Mouse (Mus musculus): ENCODE measurements around the gene Wscd2. TPM values are rescaled to one million over a fixed set of nuclear protein-coding genes. Genes with fewer than 3 reads are reported as not detected.

Gene Wscd2
- polyA plus RNA-seq, 1 experiment, result 3.5 TPM

DNA sequence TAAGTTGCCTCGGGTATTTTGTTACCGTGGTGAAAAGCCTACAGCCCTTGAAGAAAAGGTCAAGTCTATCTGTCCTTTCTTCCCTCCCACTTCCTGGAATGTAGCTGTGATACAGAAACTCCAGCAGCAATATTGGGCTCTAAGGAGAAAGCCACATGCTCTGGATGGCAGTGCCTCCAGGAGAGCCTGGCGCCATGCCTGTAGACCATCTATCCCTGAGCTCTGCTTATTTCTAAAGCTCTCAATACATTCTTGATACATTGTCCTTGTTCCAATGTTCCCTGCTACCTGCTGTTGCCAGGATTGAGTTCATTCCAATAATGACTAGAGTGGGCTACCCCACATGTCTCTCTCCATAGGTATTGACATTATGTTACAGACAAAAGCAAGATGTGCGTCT lies 33.4 kb upstream of the Wscd2 start:
- WGBS, result 85% methylated on average over 4 of the region's 4 CpGs
- H3K4me3 ChIP-seq (ENCODE audit: low read depth, low read length), result no peak overlapping the region
- no peak overlapping the region for H3K27ac ChIP-seq (ENCODE audit: insufficient read depth, low read depth, low read length)
- TF ChIP-seq CTCF (IDR thresholded peaks at IDR 0.05; ENCODE audit: extremely low read depth, insufficient read length, insufficient replicate concordance, low read depth, low read length) (no peak), POLR2A (IDR thresholded peaks at IDR 0.05; ENCODE audit: low read depth, low read length) (no peak)
- H3K36me3 ChIP-seq (ENCODE audit: control insufficient read depth, insufficient read depth, low read length), result no peaks in the 10 kb centered on the region
- no peaks in the 10 kb centered on the region for H3K27me3 ChIP-seq (ENCODE audit: control insufficient read depth, insufficient read depth, low read length)
- H3K4me1 ChIP-seq (ENCODE audit: control insufficient read depth, insufficient read depth, insufficient read length, low read length), result no peaks in the 10 kb centered on the region

GRCm38 (mm10) chr5:113457260-113457659 lies 32.9 kb upstream of the Wscd2 start:
- TF ChIP-seq POLR2A (IDR thresholded peaks at IDR 0.05; ENCODE audit: low read depth, low read length) (no peak), CTCF (IDR thresholded peaks at IDR 0.05; ENCODE audit: extremely low read depth, insufficient read length, insufficient replicate concordance, low read depth, low read length) (no peak)

DNA sequence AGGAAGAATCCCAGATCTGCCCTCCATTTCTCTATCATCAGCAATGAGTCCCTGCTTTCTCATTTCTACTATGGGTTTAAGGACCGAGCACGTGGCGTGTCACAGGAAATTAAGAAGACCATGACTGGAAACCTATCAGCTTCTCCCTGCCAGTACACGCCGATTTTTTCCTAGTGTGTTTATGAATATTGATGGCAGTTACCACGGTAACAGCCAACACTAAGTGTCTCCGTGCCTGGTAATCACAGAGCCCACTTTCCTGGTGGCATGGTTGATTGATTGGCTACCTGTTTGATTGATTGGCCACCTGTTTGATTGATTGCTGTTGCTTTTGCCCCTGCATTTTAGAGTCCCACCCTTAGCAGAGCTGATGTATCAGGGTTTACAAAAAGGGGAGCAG lies 30.2 kb upstream of the Wscd2 start:
- Histone ChIP-seq H3K27ac (ENCODE audit: insufficient read depth, low read depth, low read length) (no peak overlapping the region), H3K36me3 (ENCODE audit: control insufficient read depth, insufficient read depth, low read length) (no peaks in the 10 kb centered on the region), H3K4me1 (ENCODE audit: control insufficient read depth, insufficient read depth, insufficient read length, low read length) (no peaks in the 10 kb centered on the region), H3K27me3 (ENCODE audit: control insufficient read depth, insufficient read depth, low read length) (no peaks in the 10 kb centered on the region), H3K4me3 (ENCODE audit: low read depth, low read length) (no peak overlapping the region)
- TF ChIP-seq POLR2A (IDR thresholded peaks at IDR 0.05; ENCODE audit: low read depth, low read length), result no peak
- TF ChIP-seq CTCF (IDR thresholded peaks at IDR 0.05; ENCODE audit: extremely low read depth, insufficient read length, insufficient replicate concordance, low read depth, low read length), result no peak
- WGBS, result 49% methylated on average over 7 of the region's 7 CpGs

More at GRCm38 (mm10) chr5:113457260-113457659, 32.9 kb upstream of the Wscd2 start:
- 71% methylated on average over 6 of the region's 6 CpGs for WGBS
- Histone ChIP-seq H3K4me3 (ENCODE audit: low read depth, low read length) (no peak overlapping the region), H3K27me3 (ENCODE audit: control insufficient read depth, insufficient read depth, low read length) (no peaks in the 10 kb centered on the region), H3K36me3 (ENCODE audit: control insufficient read depth, insufficient read depth, low read length) (no peaks in the 10 kb centered on the region), H3K27ac (ENCODE audit: insufficient read depth, low read depth, low read length) (no peak overlapping the region), H3K4me1 (ENCODE audit: control insufficient read depth, insufficient read depth, insufficient read length, low read length) (no peaks in the 10 kb centered on the region)

DNA sequence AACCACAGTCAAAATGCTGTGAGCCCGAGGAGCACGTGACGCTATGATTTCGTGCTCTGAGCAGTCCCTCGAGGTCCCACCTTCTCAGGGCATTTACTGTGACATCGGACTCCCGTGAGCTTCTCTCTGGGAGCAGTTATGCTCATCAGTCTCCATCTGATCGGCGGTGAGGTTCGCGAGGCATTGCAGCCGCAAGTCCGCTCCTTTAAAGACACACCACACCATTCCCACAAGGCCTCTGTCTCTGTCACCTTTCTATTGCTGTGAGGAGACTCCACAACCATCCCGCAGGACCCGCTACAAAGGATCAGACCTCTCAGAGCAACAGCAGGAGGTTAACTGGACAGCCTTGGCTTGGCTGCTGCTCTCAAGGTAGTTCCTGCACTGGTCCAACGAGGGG lies 28.6 kb upstream of the Wscd2 start:
- 16% methylated on average over 16 of the region's 16 CpGs for WGBS
- TF ChIP-seq POLR2A (IDR thresholded peaks at IDR 0.05; ENCODE audit: low read depth, low read length), result no peak
- no peak for TF ChIP-seq CTCF (IDR thresholded peaks at IDR 0.05; ENCODE audit: extremely low read depth, insufficient read length, insufficient replicate concordance, low read depth, low read length)
- Histone ChIP-seq H3K27ac (ENCODE audit: insufficient read depth, low read depth, low read length) (no peak overlapping the region), H3K4me1 (ENCODE audit: control insufficient read depth, insufficient read depth, insufficient read length, low read length) (no peaks in the 10 kb centered on the region), H3K36me3 (ENCODE audit: control insufficient read depth, insufficient read depth, low read length) (no peaks in the 10 kb centered on the region), H3K4me3 (ENCODE audit: low read depth, low read length) (no peak overlapping the region), H3K27me3 (ENCODE audit: control insufficient read depth, insufficient read depth, low read length) (no peaks in the 10 kb centered on the region)

DNA sequence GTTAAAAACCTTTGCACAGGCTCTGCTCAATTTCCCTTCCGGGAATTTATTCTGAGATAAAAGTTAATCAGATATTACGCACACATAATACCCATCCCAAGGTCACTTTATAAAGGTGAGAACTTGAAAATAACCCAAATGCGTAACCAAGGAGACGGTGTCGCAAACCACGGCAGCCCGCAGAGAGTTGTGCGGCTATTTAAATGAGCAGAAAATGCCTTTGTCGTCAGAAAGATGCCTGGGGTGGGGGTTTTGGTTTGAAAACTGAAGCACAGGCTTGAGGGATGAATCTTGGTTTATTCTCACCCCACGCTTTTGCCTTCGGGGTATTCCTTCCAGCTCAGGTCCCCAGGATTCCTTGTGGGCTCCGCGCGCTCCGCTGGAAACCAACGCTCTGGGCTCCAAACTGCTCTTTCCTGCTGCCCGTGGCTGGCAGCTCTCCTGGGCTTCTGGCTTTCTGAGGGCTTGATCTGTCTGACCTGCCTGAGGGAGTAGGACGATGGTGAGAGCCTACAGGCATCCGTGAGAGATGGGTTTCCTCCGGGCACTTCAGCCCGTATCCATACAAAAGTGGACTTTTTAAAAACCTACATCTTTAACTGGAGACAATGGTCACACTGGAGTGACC lies 28.0 kb upstream of the Wscd2 start:
- Histone ChIP-seq H3K4me3 (ENCODE audit: low read depth, low read length) (no peak overlapping the region), H3K27ac (ENCODE audit: insufficient read depth, low read depth, low read length) (no peak overlapping the region), H3K4me1 (ENCODE audit: control insufficient read depth, insufficient read depth, insufficient read length, low read length) (no peaks in the 10 kb centered on the region), H3K36me3 (ENCODE audit: control insufficient read depth, insufficient read depth, low read length) (no peaks in the 10 kb centered on the region), H3K27me3 (ENCODE audit: control insufficient read depth, insufficient read depth, low read length) (no peaks in the 10 kb centered on the region)
- WGBS, result 54% methylated on average over 21 of the region's 21 CpGs
- no peak for TF ChIP-seq POLR2A (IDR thresholded peaks at IDR 0.05; ENCODE audit: low read depth, low read length)
- no peak for TF ChIP-seq CTCF (IDR thresholded peaks at IDR 0.05; ENCODE audit: extremely low read depth, insufficient read length, insufficient replicate concordance, low read depth, low read length)

DNA sequence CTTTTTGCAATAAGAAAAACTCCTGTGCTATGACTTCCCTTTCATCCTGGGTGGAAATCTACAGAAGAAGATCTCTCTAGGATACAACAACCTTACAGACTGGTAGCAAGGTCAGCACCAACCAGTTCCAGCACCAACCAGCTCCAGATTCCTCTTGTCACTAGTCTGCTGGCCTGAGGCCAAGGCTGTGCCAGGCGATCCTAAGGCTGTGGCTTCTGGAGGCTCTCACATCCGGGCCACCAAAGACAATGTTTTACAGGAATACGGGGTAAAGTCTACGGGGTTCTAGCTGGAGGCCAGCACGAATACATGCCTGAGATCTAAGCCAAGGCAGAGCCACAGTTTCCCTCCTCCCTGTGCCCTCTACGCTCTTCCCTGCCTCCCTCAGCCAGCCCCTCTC lies 25.4 kb upstream of the Wscd2 start:
- Histone ChIP-seq H3K27me3 (ENCODE audit: control insufficient read depth, insufficient read depth, low read length) (no peaks in the 10 kb centered on the region), H3K36me3 (ENCODE audit: control insufficient read depth, insufficient read depth, low read length) (no peaks in the 10 kb centered on the region), H3K4me1 (ENCODE audit: control insufficient read depth, insufficient read depth, insufficient read length, low read length) (no peaks in the 10 kb centered on the region), H3K27ac (ENCODE audit: insufficient read depth, low read depth, low read length) (no peak overlapping the region), H3K4me3 (ENCODE audit: low read depth, low read length) (no peak overlapping the region)
- 68% methylated on average over 6 of the region's 6 CpGs for WGBS
- no peak for TF ChIP-seq CTCF (IDR thresholded peaks at IDR 0.05; ENCODE audit: extremely low read depth, insufficient read length, insufficient replicate concordance, low read depth, low read length)
- no peak for TF ChIP-seq POLR2A (IDR thresholded peaks at IDR 0.05; ENCODE audit: low read depth, low read length)

GRCm38 (mm10) chr5:113466536-113466935 lies 23.6 kb upstream of the Wscd2 start:
- Histone ChIP-seq H3K27me3 (ENCODE audit: control insufficient read depth, insufficient read depth, low read length) (no peaks in the 10 kb centered on the region), H3K27ac (ENCODE audit: insufficient read depth, low read depth, low read length) (no peak overlapping the region), H3K4me1 (ENCODE audit: control insufficient read depth, insufficient read depth, insufficient read length, low read length) (no peaks in the 10 kb centered on the region), H3K4me3 (ENCODE audit: low read depth, low read length) (no peak overlapping the region), H3K36me3 (ENCODE audit: control insufficient read depth, insufficient read depth, low read length) (no peaks in the 10 kb centered on the region)
- 53% methylated on average over 6 of the region's 6 CpGs for WGBS
- TF ChIP-seq CTCF (IDR thresholded peaks at IDR 0.05; ENCODE audit: extremely low read depth, insufficient read length, insufficient replicate concordance, low read depth, low read length) (no peak), POLR2A (IDR thresholded peaks at IDR 0.05; ENCODE audit: low read depth, low read length) (no peak)
